Mouse (Mus musculus) heart, embryonic 12.5 days (tissue): ENCODE data around the gene Gm10198. TPM values are rescaled to one million over a fixed set of nuclear protein-coding genes. Genes with fewer than 3 reads are reported as not detected.

Source experiments
- polyA plus RNA-seq: library from polyadenylated mRNA; unstranded; fragments of >200 nt; fragmentation: Nextera tagmentation; extraction: Ambion mirVana; gene quantifications from 2 replicates; pipeline ENCODE4 v1.2.1, GENCODE M21; 2016

The Gm10198 gene
- polyA plus RNA-seq, 1 experiment from 2014 or later, result not detected

Other genes with a start within 250 kb of the Gm10198 start
- gene Gpbp1, start 102.7 kb upstream of the Gm10198 start, polyA plus RNA-seq, result 68.0 and 75.4 TPM in 2 replicates
- not detected in 2 replicates for gene Gm49496, start 42.8 kb upstream of the Gm10198 start, polyA plus RNA-seq
- 17.3 and 17.6 TPM in 2 replicates for gene Mier3, start 88.2 kb downstream of the Gm10198 start, polyA plus RNA-seq
- 16.7 and 18.7 TPM in 2 replicates for gene Map3k1, start 216.2 kb downstream of the Gm10198 start, polyA plus RNA-seq